Mouse (Mus musculus) G1E-ER4 (cell line): ENCODE data around the gene Sypl. TPM values are rescaled to one million over a fixed set of nuclear protein-coding genes. Genes with fewer than 3 reads are reported as not detected.

Experiments
- GATA1 ChIP-seq: IDR thresholded peaks from one replicate; pipeline ENCODE4 v1.8.0; 2012; ENCODE audit warnings: low read length, inconsistent platforms
- polyA plus RNA-seq: library from polyadenylated mRNA; stranded (reverse); fragments of >175 nt; gene quantifications from 2 replicates; pipeline ENCODE4 v1.2.3, GENCODE M21; 2012

Sypl gene
- polyA plus RNA-seq, 1 experiment: 5.4 TPM

DNA sequence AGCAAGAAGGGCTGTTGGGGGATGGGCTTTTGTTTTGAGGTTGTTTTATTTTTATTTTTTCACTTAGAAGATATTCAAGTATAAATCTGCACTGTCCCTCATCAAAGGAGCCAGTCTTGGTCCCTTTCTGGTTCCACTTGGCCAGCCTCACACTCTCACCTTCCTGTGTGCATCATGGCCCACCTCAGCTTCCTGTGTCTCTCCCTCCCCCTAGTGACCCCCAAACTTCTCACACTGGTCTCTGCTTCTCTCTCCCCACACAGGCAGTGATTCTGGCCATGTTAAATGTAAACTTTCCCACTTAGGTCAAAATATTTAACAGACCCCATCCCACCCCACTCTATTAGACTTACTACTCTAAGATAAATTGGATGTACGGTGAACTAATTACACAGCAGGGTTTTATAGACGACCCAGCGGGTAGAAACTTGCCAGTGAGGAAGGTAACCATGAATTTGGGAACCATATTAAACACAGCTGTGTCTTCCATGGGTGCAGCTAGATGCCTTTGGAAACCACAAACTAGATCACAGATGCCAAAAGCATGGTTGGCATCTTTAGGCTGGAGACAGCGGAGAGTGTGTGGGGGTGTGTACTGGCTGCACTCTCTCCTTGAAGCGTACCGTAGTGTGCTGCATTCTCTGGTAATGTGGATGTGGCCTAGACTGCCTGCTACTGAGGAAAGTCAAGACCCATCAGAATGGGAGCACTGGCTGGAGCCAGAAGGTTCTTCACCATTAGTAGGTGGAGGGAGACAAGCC is 55.7 kb downstream of the Sypl start:
- TF ChIP-seq GATA1: no peak

DNA sequence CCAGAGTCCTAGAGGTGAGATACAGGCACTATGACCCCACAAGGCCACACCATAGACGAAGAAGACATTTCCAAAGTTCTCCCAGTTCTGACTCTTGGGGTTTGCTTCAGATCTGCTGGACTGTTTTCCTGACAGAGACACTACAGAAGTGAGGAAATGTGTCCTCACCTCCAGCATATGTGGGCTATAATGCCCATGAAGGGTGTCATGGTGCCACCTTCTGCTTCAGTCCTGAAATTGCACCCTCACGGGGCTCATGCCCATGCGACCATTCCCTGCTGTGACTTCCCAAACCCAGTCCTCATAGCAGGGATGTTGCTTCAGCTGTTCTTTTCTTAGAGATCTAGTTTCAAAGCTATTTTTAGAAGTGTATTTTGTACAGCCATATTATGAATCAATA is 56.3 kb downstream of the Sypl start:
- no peak for TF ChIP-seq GATA1

DNA sequence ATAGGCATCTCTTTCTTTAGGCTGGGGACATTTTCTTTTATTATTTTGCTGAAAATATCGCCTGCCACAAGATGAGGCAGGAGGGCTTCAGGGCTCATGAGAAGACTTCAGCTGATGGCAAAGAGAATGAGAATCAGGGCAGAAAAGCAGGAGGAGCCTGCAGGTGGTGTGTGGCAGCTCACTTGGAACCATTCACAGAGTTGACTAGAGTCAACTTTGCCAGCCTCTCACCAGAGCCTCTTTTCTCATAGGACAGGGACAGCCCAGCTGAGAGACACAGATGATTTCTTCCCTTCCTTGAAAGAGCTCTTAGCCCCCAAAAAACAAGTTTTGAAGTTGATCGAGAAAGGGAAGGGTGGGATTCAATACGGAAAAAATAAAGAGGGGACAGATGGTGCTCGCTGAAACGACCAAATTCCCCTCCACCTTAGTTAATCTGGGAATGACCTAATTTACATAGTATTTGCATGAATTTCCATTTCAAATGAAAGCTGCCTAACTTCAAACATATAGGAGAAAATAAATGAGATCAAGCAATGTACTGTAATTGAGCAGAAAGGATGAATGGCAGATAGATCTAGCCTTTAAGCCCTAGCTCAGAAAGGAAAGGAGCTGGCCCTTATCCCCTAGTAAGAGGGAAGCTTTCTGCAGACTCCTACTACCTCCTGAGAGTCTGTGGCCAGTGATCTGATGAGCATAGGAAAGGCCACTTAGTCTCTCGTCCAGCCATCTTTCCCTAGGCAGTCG is 60.5 kb downstream of the Sypl start:
- TF ChIP-seq GATA1: no peak

DNA sequence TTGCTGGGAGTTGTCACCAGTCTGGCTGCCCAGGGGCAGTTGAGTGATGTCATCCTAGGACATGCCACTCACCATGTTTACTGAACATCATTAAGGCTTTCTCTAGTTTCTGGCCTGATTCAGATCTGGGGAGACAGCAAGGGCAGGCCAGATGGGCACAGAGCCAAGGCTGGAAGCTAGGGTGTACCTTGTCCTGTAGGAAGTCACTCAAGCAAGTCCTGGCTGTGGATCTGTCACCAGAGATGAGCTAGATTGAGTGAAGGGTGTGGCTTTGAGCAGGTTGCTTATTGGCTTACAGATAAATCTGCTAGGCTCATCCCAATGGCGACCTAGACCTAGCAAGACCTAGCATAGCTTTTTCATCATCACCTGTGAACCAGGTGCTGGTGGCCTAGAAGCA is 61.4 kb downstream of the Sypl start:
- TF ChIP-seq GATA1: no peak

DNA sequence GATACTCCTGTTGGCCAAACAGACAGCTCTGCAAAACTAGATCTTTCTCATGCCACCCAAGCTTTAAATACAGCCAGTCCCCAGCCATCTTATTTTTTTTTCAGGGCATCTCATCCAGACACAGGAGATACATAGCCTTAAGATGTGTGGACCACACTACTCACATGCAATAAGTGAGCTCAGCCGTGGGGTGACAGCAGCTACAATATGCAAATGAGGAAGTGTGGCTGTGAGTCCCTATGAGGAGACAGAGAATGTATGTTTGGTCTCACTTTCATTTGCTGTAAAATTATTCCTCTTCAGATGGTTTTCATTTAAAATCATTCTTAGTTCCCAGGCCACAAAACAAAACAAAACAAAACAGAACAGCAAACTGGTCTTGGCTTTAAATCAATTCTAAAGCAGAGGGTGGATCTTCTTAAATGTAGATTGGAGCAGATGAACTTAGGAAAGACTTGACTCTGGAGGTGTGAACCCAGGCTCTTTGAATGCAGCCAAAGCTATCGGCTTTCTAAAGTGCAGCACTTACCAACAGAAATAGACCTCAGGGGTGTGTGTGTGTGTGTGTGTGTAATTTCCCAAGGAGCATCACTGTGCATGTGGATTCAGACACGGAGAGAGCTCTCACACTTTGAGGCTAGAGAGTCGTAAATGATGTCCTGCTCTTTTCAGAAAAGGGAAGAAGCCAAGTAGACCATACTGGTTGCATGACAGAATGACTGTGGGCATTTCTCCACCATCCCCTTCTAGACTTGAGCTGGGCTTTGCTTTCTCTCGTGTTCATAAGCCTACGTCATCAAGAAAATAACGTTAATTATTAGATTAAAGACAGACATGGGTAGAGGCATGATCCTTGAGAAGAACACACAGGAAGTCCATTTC is 63.4 kb downstream of the Sypl start:
- no peak for TF ChIP-seq GATA1

DNA sequence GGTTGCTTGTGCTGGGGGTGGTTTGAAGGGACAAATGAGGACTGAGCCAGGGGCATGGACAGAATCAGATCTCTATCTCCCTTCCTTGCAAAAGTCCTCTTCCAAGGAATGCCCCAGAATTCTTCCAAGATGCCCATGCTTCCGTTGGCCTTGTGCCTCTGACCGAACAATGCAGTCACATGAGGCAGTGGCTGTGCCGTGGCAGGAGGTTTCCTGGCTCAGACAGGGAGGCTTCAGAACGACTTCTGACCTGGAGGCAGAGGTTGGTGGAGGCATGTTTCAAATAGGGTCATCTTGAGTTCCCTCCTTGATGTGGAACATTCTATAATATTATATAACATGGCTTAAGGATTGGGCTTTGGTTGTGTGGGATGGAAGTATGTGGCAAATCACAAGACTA is 64.9 kb downstream of the Sypl start:
- no peak for TF ChIP-seq GATA1

DNA sequence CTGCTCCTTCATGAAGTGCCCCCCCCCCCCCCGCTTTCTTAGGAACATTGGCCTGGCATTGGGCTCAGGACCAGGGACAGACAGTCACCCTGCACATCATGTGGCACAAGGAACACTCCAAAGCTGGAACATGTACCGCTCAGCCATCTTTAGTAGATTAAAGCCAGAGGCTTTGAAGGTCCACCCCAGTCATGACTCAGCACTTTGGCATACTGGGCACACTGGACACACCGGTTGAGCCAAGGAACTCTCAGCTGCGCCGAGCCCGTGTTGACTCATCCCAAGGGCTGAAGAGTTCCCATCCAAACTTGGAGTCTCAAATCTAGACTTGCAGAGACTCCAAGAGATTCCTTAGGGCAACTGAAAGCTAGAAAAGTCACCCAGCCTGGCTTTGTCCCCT is 66.3 kb downstream of the Sypl start:
- TF ChIP-seq GATA1: no peak

DNA sequence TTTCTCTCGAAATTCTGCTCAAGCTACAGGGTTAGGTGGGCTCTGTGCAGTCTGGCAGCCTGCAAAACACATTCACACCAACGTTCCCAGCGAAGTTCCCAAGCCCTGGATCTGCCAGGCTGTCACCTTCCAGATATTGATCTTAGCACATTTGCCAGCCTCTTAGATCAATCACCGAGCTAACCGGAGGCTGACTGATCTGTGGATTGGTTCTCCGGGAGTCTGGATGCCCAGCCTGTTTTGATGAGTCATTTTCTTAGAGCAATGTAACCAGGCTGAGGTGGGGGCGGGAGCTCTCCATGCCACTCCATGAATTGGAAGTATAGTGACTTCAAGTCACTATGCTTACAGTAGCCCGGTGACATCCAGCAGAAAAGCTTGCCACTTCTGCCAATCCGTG is 67.4 kb downstream of the Sypl start:
- no peak for TF ChIP-seq GATA1

DNA sequence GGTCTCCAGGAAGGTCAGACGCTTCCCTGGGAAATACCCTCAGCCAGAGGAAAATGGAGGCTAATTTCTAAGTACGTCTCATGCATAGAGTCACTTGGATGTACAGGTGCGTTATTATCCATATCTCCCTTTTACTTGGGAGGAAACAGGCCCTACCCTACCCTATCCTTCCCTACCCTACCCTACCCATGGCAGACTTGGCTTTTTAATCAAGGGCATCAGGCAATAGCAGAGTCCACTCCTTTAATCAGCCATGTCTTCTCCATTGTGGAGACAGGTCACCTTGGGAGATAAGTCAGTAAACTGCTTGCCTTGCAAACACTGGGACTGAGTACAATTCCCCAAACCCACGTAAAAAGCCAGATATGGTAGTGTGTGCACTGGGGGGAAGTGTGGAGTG is 68.1 kb downstream of the Sypl start:
- TF ChIP-seq GATA1: no peak

DNA sequence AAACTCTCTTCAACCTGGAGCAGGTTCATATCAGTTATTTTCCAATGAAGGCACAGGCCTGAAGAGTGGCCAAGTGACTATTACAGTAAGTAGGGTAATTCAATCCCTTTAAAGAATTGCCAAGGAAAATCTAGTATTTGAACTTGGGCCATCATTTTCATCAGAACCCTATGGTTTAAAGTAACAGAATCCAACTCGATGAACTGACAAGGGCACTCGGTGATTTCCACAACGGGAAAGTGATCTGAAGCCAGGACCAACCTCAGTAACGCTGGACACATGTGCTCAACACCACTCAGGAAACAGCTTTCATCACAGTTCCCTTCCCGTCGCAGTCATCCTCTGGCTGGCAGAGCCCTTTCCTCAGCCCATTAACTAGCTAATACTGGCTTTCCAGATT is 70.8 kb downstream of the Sypl start:
- no peak for TF ChIP-seq GATA1

DNA sequence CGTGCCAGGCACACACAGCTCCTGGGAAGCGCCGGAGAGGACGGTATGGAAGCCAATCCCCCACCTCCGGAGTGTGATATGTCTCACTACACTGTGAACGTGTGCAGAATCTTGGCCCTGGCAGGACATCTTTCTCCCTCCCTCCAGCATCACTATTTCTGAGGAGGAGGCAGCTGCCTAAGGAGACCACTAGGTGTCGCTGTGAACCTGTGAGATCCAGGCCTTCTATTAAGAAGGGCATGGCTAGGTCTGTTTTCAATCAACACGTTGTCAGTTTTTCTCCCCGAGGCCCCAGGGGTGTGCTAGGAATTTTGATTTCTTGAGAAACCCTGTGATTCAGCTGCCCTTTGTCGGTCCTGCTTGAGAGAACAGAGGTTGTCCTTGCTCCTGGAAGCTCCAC is 73.4 kb downstream of the Sypl start:
- TF ChIP-seq GATA1: no peak

DNA sequence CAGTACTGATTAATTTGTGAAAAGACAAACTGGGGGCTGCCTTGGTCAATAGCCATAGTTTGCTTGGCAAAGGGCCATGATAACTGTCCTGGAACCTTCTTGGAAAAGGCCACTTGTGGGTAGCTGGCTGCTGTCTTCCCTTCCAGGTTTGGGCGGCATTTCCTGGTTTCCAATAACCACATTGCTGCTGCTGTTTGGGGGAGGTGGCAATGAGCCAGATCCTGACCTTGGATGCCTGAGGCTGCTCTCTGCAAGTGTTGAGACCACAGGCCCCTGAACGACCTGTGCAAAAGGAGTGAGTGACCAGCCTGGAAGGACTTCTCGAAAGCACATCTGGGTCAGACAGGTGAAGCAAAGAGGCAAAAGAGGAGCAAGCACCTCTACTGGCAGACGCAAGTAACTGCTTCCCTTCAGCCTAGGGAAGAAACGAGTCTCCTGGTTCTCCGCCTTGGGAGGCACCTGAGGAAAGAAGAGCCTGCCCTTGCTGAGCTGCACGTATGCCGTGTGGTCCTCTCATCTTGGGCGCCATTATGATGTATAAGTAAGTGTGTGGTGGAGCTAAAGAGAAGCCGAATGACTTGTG is 74.5 kb downstream of the Sypl start:
- TF ChIP-seq GATA1: no peak

DNA sequence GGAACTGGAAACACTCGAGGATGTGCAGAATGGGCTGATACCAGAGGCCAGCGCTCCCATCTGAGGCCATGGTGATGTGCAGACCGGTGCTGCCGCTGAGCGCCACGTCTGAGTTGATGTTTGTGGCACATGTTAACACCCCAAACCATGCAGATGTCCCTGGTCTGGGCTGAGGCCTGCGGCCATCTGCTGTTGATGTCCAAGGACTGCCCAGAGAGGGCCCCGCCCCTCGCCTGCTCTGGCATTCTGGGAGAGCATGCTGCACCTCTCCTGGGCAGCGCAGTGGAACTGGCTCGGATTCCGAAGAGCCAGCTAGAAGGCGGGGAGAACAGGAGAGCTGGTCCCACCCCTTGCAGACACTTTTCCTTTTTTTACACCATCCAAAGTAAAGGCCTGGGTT is 75.0 kb downstream of the Sypl start:
- no peak for TF ChIP-seq GATA1

Other genes with a start within 250 kb of the Sypl start
- 25.9 and 26.6 TPM in 2 replicates for gene Nampt, start 134.3 kb upstream of the Sypl start, polyA plus RNA-seq
- gene Cdhr3, start 139.0 kb downstream of the Sypl start, polyA plus RNA-seq: not detected in 2 replicates
- 33.9 and 35.0 TPM in 2 replicates for gene Atxn7l1, start 193.8 kb downstream of the Sypl start, polyA plus RNA-seq